Mouse (Mus musculus): ENCODE results near the gene Slc24a3.

DNA sequence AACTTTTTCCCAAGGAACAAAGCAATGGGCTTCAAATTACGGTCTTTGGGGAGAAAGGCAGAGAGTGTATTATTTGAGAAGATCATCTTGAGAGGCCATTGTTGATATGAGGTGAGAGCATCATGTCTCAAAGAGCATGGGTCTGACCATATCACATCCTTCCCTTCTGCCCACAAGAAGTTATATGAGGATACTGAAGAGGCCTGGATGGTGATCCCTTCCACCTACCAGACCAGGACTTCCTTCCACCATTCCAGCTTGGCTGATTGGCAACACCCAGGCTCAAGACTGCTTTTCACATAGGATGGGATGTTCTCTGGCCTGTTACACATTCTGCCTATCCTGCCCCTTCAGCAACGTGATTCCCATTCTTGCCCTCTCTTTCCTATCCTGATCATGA is 216.7 kb downstream of the Slc24a3 start:
- TF ChIP-seq CTCF (IDR thresholded peaks at IDR 0.05; ENCODE audit: insufficient read depth, low read length) (no peak), POLR2A (IDR thresholded peaks at IDR 0.05; ENCODE audit: borderline replicate concordance, extremely low read depth, low read depth, low read length) (no peak)
